In the genomic region with DNA sequence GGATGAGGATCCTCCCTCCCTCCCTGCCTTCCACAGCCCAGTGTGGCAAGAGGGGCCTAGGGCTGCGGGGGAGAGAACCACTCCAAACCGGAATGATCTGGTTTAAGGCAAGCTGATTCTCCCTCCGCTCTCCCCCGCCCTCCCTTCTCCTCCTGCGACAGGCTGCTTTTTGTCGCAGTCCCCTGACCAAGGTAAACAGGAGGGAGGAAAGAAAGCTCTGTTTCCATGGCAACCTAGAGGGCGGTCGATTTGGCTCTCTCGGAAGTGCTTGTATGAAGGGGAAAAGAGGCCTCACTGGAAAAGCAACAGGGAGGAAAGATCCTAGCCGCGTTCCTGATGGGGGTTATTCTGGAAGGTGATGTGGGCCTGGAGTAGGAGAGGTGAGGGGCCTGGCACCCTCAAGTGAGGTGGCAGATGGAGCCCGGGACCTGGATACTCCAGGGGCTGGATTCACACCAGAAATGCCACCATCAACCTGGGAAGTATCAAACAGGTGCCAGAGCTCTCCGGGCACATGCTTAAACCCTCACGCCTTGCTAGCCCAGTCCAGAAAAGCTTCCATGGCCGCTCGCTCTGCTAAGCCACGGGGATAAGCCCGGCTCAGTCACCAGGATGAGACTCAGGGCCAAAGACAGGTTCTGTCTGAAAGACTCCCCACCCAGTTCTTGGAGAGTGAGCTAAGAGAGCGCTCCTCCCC, we compare ENCODE assay signal across 8 mouse cellular contexts. TPM values are rescaled to one million over a fixed set of nuclear protein-coding genes. Genes with fewer than 3 reads are reported as not detected.
DNase-seq lines count a peak whose midpoint lies in the region; ATAC-seq and TF ChIP-seq lines count a peak whose summit lies in the region.

No protein-coding gene starts in this region.

- peak overlapping the region; percentile 61 for H3K9ac ChIP-seq in intestine, embryonic 14.5 days (ENCODE audit: low read length)

- peak overlapping the region; percentile 66 for H3K4me2 ChIP-seq in intestine, embryonic 14.5 days (ENCODE audit: low read length)

- no peaks in the 10 kb centered on the region for H3K27me3 ChIP-seq in intestine, embryonic 14.5 days (replicated peaks; ENCODE audit: control insufficient read depth, insufficient read depth, low read length)

- TF ChIP-seq CTCF in left cerebral cortex, adult 2 months (IDR thresholded peaks at IDR 0.05): no peak

- 11% methylated on average over 19 of the region's 19 CpGs for WGBS in intestine, embryonic 14.5 days

- no peaks in the 10 kb centered on the region for H3K36me3 ChIP-seq in intestine, embryonic 14.5 days (ENCODE audit: control insufficient read depth, insufficient read depth, low read length)

- intact Hi-C loops in left cerebral cortex, adult 2 months (cut with DNase I): loop anchor here (1.0 to 5.0 kb wide), 3 partner anchors 57 to 276 kb away; no protein-coding TSS in a partner anchor

- ATAC-seq in intestine, embryonic 14.5 days (replicated peaks; ENCODE audit: low FRiP score, low TSS enrichment, low read depth): peak; percentile 89

- DNase-seq in Muller cell, postnatal 12 days (ENCODE audit: inconsistent ontology term): peak; percentile 19
- peak; percentile 97 for DNase-seq in cerebellum, adult 9-11 months
- peak; percentile 78 to 93 for DNase-seq in frontal cortex, postnatal 10 days (ENCODE audit: low spot score in 2 of 2)
- DNase-seq in intestine, embryonic 14.5 days (ENCODE audit: low spot score): peak; percentile 89
- peak; percentile 82 for DNase-seq in left cerebral cortex, adult 2 months (ENCODE audit: extremely low spot score in 1 of 2, low spot score in 2 of 2)
- DNase-seq in lung, postnatal 4 days: peak; percentile 59 to 74
- peak; percentile 75 for DNase-seq in right cerebral cortex, postnatal 4 days
- DNase-seq in gastrocnemius, adult 18-20 months (ENCODE audit: low spot score): no peak

- 0 out of 2 replicates have a peak overlapping the region, but pooled peaks have one; percentile 8 for H3K4me3 ChIP-seq in intestine, embryonic 14.5 days (ENCODE audit: low read depth, low read length)
- 0 out of 2 replicates have a peak overlapping the region, but pooled peaks have one; percentile 24 for H3K4me3 ChIP-seq in left cerebral cortex, adult 2 months

- no peaks in the 10 kb centered on the region for H3K9me3 ChIP-seq in intestine, embryonic 14.5 days (ENCODE audit: control insufficient read depth, low read length)

- H3K27ac ChIP-seq in intestine, embryonic 14.5 days (ENCODE audit: low read depth): peak overlapping the region; percentile 92
- H3K27ac ChIP-seq in left cerebral cortex, adult 2 months: peak overlapping the region; percentile 98

- peaks cover 26% of the 10 kb centered on the region for H3K4me1 ChIP-seq in intestine, embryonic 14.5 days (replicated peaks; ENCODE audit: control insufficient read depth, insufficient read depth, low read length)

RNA-seq across cellular contexts. Expression of a gene that starts 48.7 kb away (rescaled TPM):
- polyA plus RNA-seq in intestine, embryonic 14.5 days (2014; fragmentation: Nextera tagmentation; extraction: Ambion mirVana): 40.9 and 43.6 TPM in 2 replicates
- total RNA-seq in left cerebral cortex, adult 2 months (2021): 10 to 100 TPM; 18.3 to 21.7 TPM
- 10 to 100 TPM in 1 of 2 experiments, 1 to 10 TPM in 1; 9.6 to 10.8 TPM for total RNA-seq in gastrocnemius, adult 18-20 months (2021)

RNA-seq across cellular contexts. Expression of a gene that starts 48.8 kb away (rescaled TPM):
- polyA plus RNA-seq in intestine, embryonic 14.5 days (2014; fragmentation: Nextera tagmentation; extraction: Ambion mirVana): not detected in 2 replicates
- total RNA-seq in left cerebral cortex, adult 2 months (2021): 1 to 10 TPM in 1 of 2 experiments, under 1 TPM in 1; 0.70 to 1.1 TPM
- total RNA-seq in gastrocnemius, adult 18-20 months (2021): not detected

RNA-seq across cellular contexts. Expression of a gene that starts 59.2 kb away (rescaled TPM):
- 23.1 and 24.1 TPM in 2 replicates for polyA plus RNA-seq in intestine, embryonic 14.5 days (2014; fragmentation: Nextera tagmentation; extraction: Ambion mirVana)
- total RNA-seq in left cerebral cortex, adult 2 months (2021): 10 to 100 TPM; 87.2 to 91.9 TPM
- 10 to 100 TPM; 38.4 to 41.3 TPM for total RNA-seq in gastrocnemius, adult 18-20 months (2021)
